Mouse (Mus musculus) liver, embryonic 14.5 days (tissue): ENCODE results near the gene Slc35f2.

Experiments
- CTCF ChIP-seq: IDR thresholded peaks from 2 replicates; pipeline ENCODE4 v1.5.1; 2016; ENCODE audit warnings: antibody characterized with exemption, low read depth, control low read depth
- EP300 ChIP-seq: IDR thresholded peaks from 2 replicates; pipeline ENCODE4 v1.6.1; 2016; ENCODE audit warnings: antibody characterized with exemption, low read depth

DNA sequence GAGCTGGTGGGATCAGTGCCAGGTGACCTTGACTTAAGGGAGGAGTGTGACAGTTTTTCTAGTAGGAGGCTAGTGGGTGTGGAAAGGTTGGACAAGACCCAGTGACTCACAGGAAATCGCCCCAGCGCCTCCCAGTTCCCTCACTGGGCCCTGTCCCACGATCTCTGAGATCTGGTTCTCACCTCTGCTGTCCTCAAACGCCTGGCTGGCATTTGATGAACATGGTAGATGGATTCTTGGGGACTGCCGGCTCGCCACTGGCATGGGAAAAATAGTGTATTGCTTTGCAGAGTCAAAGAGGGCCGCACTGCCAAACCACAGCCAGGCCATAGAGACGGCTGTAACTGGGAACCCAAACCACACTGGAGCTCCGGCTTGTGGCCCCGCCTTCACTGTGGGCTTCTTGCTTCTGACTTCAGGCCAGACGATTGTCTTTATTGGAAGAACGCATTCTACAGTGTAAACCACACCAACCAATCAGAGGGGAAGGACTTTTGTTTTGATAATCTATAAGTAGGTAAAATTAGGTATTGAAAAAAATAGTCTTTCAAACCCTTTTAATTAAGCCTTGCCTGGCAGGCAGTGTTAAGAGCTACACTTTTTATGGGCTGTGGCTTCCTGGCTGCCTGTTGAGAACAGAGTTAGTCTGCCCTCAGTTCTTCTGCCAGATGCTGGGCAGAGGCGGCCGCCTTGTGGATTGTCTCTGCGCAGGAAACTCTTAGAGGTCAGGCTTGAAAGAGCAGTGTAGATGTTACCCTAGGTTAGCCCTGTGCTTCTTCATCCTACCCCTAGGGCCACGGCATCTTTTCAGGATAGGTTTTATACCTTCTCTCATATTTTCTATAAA is 15.4 kb downstream of the Slc35f2 start:
- TF ChIP-seq CTCF (no peak), EP300 (no peak)
